8 mouse cellular contexts compared by ENCODE assay signal in the genomic region with DNA sequence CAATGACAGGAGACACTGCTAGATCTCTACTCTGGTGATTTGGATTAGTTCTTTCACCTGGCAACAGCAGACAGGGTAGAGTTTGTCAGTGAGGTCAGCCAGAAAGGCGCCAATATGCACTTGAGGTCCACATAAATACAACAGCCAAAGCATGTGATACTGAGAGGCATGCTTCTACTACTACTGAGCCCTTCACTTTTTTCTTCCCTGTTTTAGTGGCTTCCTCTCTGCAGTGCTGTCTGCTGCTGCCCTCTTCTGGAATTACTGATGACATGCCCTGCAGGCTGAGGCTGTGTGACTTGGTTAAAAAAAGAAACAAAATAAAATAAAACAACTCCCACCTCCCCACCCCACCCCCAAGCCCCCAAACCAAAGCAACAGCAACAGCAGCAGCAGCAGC.
DNase-seq lines count a peak whose midpoint lies in the region; ATAC-seq lines count a peak whose summit lies in the region.

No protein-coding gene starts in this region.

- no peak overlapping the region for H3K27ac ChIP-seq in intestine, embryonic 14.5 days (ENCODE audit: low read depth)
- no peak overlapping the region for H3K27ac ChIP-seq in intestine, embryonic 15.5 days
- no peak overlapping the region for H3K27ac ChIP-seq in forebrain, embryonic 14.5 days (ENCODE audit: low read depth, low read length)
- no peak overlapping the region for H3K27ac ChIP-seq in neural tube, embryonic 14.5 days (ENCODE audit: low read depth, low read length)

- DNase-seq in intestine, embryonic 14.5 days (ENCODE audit: low spot score): no peak
- peak; percentile 8 for DNase-seq in adipocyte (ENCODE audit: low spot score)
- DNase-seq in forebrain, embryonic 14.5 days (ENCODE audit: low spot score): peak; percentile 84
- DNase-seq in layer of hippocampus, postnatal 10 days (ENCODE audit: low spot score in 2 of 2): peak; percentile 54 to 60
- DNase-seq in spleen, postnatal 36 days (ENCODE audit: low spot score in 2 of 2): no peak
- no peak for DNase-seq in testis, postnatal 14 days (ENCODE audit: low spot score)

- H3K9me3 ChIP-seq in intestine, embryonic 14.5 days (ENCODE audit: control insufficient read depth, low read length): no peaks in the 10 kb centered on the region
- no peaks in the 10 kb centered on the region for H3K9me3 ChIP-seq in intestine, embryonic 15.5 days
- no peaks in the 10 kb centered on the region for H3K9me3 ChIP-seq in forebrain, embryonic 14.5 days (replicated peaks; ENCODE audit: control insufficient read depth, low read length)
- H3K9me3 ChIP-seq in neural tube, embryonic 14.5 days (ENCODE audit: control insufficient read depth, low read length): no peaks in the 10 kb centered on the region

- H3K4me2 ChIP-seq in intestine, embryonic 14.5 days (ENCODE audit: low read length): no peak overlapping the region
- no peak overlapping the region for H3K4me2 ChIP-seq in intestine, embryonic 15.5 days (replicated peaks)
- H3K4me2 ChIP-seq in forebrain, embryonic 14.5 days (ENCODE audit: low read length): no peak overlapping the region
- H3K4me2 ChIP-seq in neural tube, embryonic 14.5 days (ENCODE audit: low read depth, low read length): no peak overlapping the region

- 26% methylated on average over 1 of the region's 1 CpGs for WGBS in intestine, embryonic 14.5 days
- 21% methylated on average over 1 of the region's 1 CpGs for WGBS in intestine, embryonic 15.5 days
- WGBS in forebrain, embryonic 14.5 days: 21% methylated on average over 1 of the region's 1 CpGs
- WGBS in neural tube, embryonic 14.5 days: 33% methylated on average over 1 of the region's 1 CpGs

- peak; percentile 55; the same call in 1 of the 2 replicates for ATAC-seq in intestine, embryonic 14.5 days (replicated peaks; ENCODE audit: low FRiP score, low TSS enrichment, low read depth)
- ATAC-seq in intestine, embryonic 15.5 days: no peak
- peak; percentile 85 for ATAC-seq in forebrain, embryonic 14.5 days
- peak; percentile 72; the same call in 1 of the 2 replicates for ATAC-seq in neural tube, embryonic 14.5 days (ENCODE audit: low read depth)

- H3K9ac ChIP-seq in intestine, embryonic 14.5 days (ENCODE audit: low read length): no peak overlapping the region
- H3K9ac ChIP-seq in intestine, embryonic 15.5 days: no peak overlapping the region
- H3K9ac ChIP-seq in forebrain, embryonic 14.5 days (ENCODE audit: low read length): no peak overlapping the region
- no peak overlapping the region for H3K9ac ChIP-seq in neural tube, embryonic 14.5 days (replicated peaks; ENCODE audit: low read depth, low read length)

- no peaks in the 10 kb centered on the region for H3K27me3 ChIP-seq in intestine, embryonic 14.5 days (replicated peaks; ENCODE audit: control insufficient read depth, insufficient read depth, low read length)
- H3K27me3 ChIP-seq in intestine, embryonic 15.5 days (replicated peaks): no peaks in the 10 kb centered on the region
- no peaks in the 10 kb centered on the region for H3K27me3 ChIP-seq in forebrain, embryonic 14.5 days (replicated peaks; ENCODE audit: control insufficient read depth, insufficient read depth, low read length)
- H3K27me3 ChIP-seq in neural tube, embryonic 14.5 days (ENCODE audit: control insufficient read depth, insufficient read depth, low read length): no peaks in the 10 kb centered on the region

- no peak overlapping the region for H3K4me3 ChIP-seq in intestine, embryonic 14.5 days (ENCODE audit: low read depth, low read length)
- H3K4me3 ChIP-seq in intestine, embryonic 15.5 days (replicated peaks): no peak overlapping the region
- H3K4me3 ChIP-seq in forebrain, embryonic 14.5 days (ENCODE audit: low read depth, low read length): no peak overlapping the region
- no peak overlapping the region for H3K4me3 ChIP-seq in neural tube, embryonic 14.5 days (ENCODE audit: low read depth, low read length)

- H3K36me3 ChIP-seq in intestine, embryonic 14.5 days (ENCODE audit: control insufficient read depth, insufficient read depth, low read length): no peaks in the 10 kb centered on the region
- no peaks in the 10 kb centered on the region for H3K36me3 ChIP-seq in intestine, embryonic 15.5 days
- H3K36me3 ChIP-seq in forebrain, embryonic 14.5 days (ENCODE audit: control insufficient read depth, insufficient read depth, low read length): peaks cover 9% of the 10 kb centered on the region; the same call in 1 of the 2 replicates
- H3K36me3 ChIP-seq in neural tube, embryonic 14.5 days (ENCODE audit: control insufficient read depth, insufficient read depth, low read length): peaks cover 11% of the 10 kb centered on the region

- no peaks in the 10 kb centered on the region for H3K4me1 ChIP-seq in intestine, embryonic 14.5 days (replicated peaks; ENCODE audit: control insufficient read depth, insufficient read depth, low read length)
- H3K4me1 ChIP-seq in intestine, embryonic 15.5 days (replicated peaks): no peaks in the 10 kb centered on the region
- peaks cover 6% of the 10 kb centered on the region; the same call in 1 of the 2 replicates for H3K4me1 ChIP-seq in forebrain, embryonic 14.5 days (ENCODE audit: control insufficient read depth, insufficient read depth, low read length)
- 0 out of 2 replicates have a peak, but pooled peaks cover 3% of the 10 kb centered on the region for H3K4me1 ChIP-seq in neural tube, embryonic 14.5 days (ENCODE audit: control insufficient read depth, insufficient read depth, low read length)

Comparison
In these comparisons a context has a peak if more than half of its experiments do, and no peak if none do; other contexts are left out.
1. DNase-seq: peak in adipocyte (single experiment), forebrain, embryonic 14.5 days (single experiment) and layer of hippocampus, postnatal 10 days (2 of 2); none in intestine, embryonic 14.5 days (single experiment), spleen, postnatal 36 days (0 of 2) and testis, postnatal 14 days (single experiment).